Mouse (Mus musculus): ENCODE results near the gene Frmd6. TPM values are rescaled to one million over a fixed set of nuclear protein-coding genes. Genes with fewer than 3 reads are reported as not detected.

The Frmd6 gene
- polyA plus RNA-seq, 1 experiment from 2014 or later = 8.5 TPM

DNA sequence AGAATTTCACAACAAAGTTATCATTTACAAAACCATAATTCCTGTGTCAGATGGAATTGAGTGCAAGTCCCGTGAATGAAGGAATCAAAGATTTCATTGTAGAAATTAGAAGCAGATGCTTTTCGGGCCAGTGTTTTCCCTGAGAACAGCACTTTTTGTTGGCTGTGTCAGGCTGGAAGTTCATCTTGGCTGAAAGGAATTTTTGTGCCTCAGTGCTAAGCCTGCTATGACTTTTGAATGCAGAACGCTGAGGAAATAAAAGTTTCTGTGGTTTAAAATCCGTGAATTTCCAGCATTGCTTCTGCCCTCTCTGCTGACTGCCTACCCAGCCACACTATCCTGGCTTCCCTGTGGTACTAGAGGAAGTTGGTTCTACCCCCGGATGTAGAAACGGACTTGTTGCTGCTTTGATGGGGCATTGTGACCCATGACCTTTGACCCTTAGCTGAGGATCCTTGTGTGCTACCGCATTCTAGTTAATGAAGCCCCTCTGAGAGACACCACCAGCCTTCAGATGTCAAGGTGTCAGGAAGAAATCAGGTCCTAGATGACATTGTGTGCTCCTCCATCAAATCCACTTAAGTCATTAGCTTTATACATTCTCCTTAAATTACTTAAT is 26.1 kb downstream of the Frmd6 start:
- DNase-seq (ENCODE audit: low spot score) (no peak), ATAC-seq (no peak)
- Histone ChIP-seq H3K9ac (ENCODE audit: low read length) (no peak overlapping the region), H3K9me3 (replicated peaks; ENCODE audit: control insufficient read depth, low read length) (no peaks in the 10 kb centered on the region), H3K27me3 (replicated peaks; ENCODE audit: control insufficient read depth, insufficient read depth, low read length) (no peaks in the 10 kb centered on the region), H3K4me1 (ENCODE audit: control insufficient read depth, insufficient read depth, low read length) (no peaks in the 10 kb centered on the region), H3K36me3 (ENCODE audit: control insufficient read depth, insufficient read depth, low read length) (no peaks in the 10 kb centered on the region), H3K4me2 (ENCODE audit: low read length) (no peak overlapping the region), H3K27ac (ENCODE audit: low read depth, low read length) (no peak overlapping the region), H3K4me3 (ENCODE audit: low read depth, low read length) (no peak overlapping the region)
- WGBS = 53% methylated on average over 7 of the region's 7 CpGs

DNA sequence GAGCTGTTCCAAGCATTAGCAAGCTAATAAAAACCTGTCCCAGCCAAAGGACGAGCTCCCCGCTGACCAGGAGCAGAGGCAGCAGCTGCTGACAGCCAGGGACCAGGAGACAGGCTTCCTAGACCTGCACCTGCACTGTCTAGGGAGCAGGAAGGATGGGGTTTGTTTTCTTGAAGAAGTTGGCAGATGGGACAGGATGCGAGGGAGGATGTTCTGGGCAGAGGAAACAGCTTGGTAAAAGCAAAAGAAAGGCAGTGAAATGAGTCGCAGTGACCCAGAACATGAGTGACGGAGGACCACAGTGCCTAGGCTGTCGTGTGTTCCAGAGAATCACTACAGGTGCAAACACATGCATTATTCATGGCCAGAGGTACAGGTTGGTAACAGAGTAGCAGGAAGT is 27.7 kb downstream of the Frmd6 start:
- H3K4me1 ChIP-seq (ENCODE audit: control insufficient read depth, insufficient read depth, low read length) = no peaks in the 10 kb centered on the region
- no peak overlapping the region for H3K4me3 ChIP-seq (ENCODE audit: low read depth, low read length)
- no peak overlapping the region for H3K4me2 ChIP-seq (ENCODE audit: low read length)
- no peak overlapping the region for H3K9ac ChIP-seq (ENCODE audit: low read length)
- H3K9me3 ChIP-seq (replicated peaks; ENCODE audit: control insufficient read depth, low read length) = no peaks in the 10 kb centered on the region
- no peak for ATAC-seq
- no peaks in the 10 kb centered on the region for H3K36me3 ChIP-seq (ENCODE audit: control insufficient read depth, insufficient read depth, low read length)
- 57% methylated on average over 6 of the region's 6 CpGs for WGBS
- no peak for DNase-seq (ENCODE audit: low spot score)
- no peaks in the 10 kb centered on the region for H3K27me3 ChIP-seq (replicated peaks; ENCODE audit: control insufficient read depth, insufficient read depth, low read length)
- H3K27ac ChIP-seq (ENCODE audit: low read depth, low read length) = no peak overlapping the region

DNA sequence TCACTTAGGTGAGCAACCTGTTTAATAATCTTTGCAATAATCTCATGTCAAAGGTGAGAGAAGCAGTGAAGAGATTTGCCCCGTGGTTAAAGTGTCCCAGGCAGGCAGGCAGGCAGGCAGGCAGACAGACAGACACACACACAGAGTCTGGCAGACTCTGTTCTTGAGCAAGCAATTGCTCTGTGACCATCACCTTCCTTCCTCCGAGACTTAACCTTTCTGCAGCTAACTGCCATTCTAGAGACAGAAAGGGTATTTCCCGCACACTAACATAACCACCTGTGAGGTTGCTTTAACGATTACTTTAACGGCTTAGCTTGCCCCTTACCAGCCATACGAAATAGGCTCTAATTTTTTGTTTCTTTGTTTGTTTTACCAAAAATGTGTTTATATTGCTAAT is 30.4 kb downstream of the Frmd6 start:
- Histone ChIP-seq H3K9ac (ENCODE audit: low read length) (no peak overlapping the region), H3K27me3 (replicated peaks; ENCODE audit: control insufficient read depth, insufficient read depth, low read length) (no peaks in the 10 kb centered on the region), H3K4me3 (ENCODE audit: low read depth, low read length) (no peak overlapping the region), H3K36me3 (ENCODE audit: control insufficient read depth, insufficient read depth, low read length) (no peaks in the 10 kb centered on the region), H3K4me1 (ENCODE audit: control insufficient read depth, insufficient read depth, low read length) (no peaks in the 10 kb centered on the region), H3K4me2 (ENCODE audit: low read length) (no peak overlapping the region), H3K27ac (ENCODE audit: low read depth, low read length) (no peak overlapping the region), H3K9me3 (replicated peaks; ENCODE audit: control insufficient read depth, low read length) (no peaks in the 10 kb centered on the region)
- whole genome bisulfite sequencing = 71% methylated on average over 6 of the region's 6 CpGs
- no peak for ATAC-seq
- DNase-seq (ENCODE audit: low spot score) = no peak

DNA sequence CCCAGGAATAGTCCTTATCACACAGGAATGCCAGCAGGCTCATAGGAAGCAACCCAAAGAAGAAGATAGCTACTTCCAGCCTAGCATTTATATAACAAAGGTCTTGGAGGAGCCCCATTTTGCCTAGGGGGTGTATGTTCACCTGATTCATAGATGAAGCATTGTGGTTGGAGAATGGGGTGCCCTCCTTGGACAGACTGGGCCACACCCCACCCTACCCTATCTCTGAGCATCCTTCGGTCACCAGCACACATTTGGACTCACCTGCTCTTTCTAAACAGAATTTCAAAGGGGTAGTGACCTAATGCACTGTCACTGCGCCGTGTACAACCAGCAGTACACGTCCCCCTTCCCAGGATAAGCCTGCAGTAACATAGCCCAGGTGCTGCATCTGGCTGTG is 31.5 kb downstream of the Frmd6 start:
- DNase-seq (ENCODE audit: low spot score) (no peak), ATAC-seq (no peak)
- Histone ChIP-seq H3K36me3 (ENCODE audit: control insufficient read depth, insufficient read depth, low read length) (no peaks in the 10 kb centered on the region), H3K9me3 (replicated peaks; ENCODE audit: control insufficient read depth, low read length) (no peaks in the 10 kb centered on the region), H3K9ac (ENCODE audit: low read length) (no peak overlapping the region), H3K4me1 (ENCODE audit: control insufficient read depth, insufficient read depth, low read length) (no peaks in the 10 kb centered on the region), H3K4me2 (ENCODE audit: low read length) (no peak overlapping the region), H3K4me3 (ENCODE audit: low read depth, low read length) (no peak overlapping the region), H3K27ac (ENCODE audit: low read depth, low read length) (no peak overlapping the region), H3K27me3 (replicated peaks; ENCODE audit: control insufficient read depth, insufficient read depth, low read length) (no peaks in the 10 kb centered on the region)
- 91% methylated on average over 4 of the region's 4 CpGs for WGBS

DNA sequence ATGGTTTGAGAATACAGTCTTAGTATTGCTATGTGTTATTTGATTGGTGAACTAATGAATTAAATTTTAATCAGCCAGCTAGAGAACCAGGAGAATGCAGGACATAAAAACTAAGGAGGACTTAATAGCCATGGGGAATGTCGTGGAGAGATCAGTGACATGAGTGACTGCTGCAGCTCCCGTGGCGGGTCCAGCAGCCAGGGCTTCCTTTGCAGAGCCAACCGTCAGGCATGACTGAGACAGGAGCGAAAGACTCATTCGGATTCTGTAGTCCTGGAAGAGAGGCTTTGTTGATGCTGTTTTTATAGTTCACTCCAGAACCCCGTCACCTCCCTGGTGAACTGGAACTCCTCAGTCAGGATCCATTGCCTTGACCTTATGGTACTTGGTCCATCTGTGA is 38.0 kb downstream of the Frmd6 start:
- Histone ChIP-seq H3K27ac (ENCODE audit: low read depth, low read length) (no peak overlapping the region), H3K4me3 (ENCODE audit: low read depth, low read length) (no peak overlapping the region), H3K9ac (ENCODE audit: low read length) (no peak overlapping the region), H3K27me3 (replicated peaks; ENCODE audit: control insufficient read depth, insufficient read depth, low read length) (no peaks in the 10 kb centered on the region), H3K9me3 (replicated peaks; ENCODE audit: control insufficient read depth, low read length) (no peaks in the 10 kb centered on the region), H3K4me1 (ENCODE audit: control insufficient read depth, insufficient read depth, low read length) (0 out of 2 replicates have a peak, but pooled peaks cover 1% of the 10 kb centered on the region), H3K4me2 (ENCODE audit: low read length) (no peak overlapping the region), H3K36me3 (ENCODE audit: control insufficient read depth, insufficient read depth, low read length) (no peaks in the 10 kb centered on the region)
- 85% methylated on average over 7 of the region's 7 CpGs for whole genome bisulfite sequencing
- DNase-seq (ENCODE audit: low spot score) (no peak), ATAC-seq (no peak)

DNA sequence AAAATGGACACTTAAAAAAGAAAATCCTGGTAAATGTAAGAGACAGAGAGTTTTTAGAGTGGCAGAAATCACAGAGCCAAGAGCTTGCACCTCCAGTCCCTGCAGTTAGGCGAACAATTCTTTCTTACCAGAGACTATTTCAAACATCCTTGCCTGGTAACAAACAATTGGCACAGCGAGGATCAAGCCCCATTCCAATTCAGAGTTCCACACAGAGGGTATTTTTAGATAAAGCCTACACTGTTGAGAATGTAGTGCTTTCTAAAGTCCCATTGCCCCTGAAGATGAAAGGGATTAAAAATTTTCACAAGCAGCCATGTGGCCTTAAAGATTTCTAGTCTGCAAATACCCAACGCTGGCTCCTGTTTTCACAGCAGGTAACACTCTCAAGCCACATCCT is 42.5 kb downstream of the Frmd6 start:
- peak; percentile 15 for DNase-seq (ENCODE audit: low spot score)
- no peak overlapping the region for H3K4me3 ChIP-seq (ENCODE audit: low read depth, low read length)
- H3K9ac ChIP-seq (ENCODE audit: low read length) = no peak overlapping the region
- no peak overlapping the region for H3K27ac ChIP-seq (ENCODE audit: low read depth, low read length)
- ATAC-seq = no peak
- no peaks in the 10 kb centered on the region for H3K9me3 ChIP-seq (replicated peaks; ENCODE audit: control insufficient read depth, low read length)
- no peak overlapping the region for H3K4me2 ChIP-seq (ENCODE audit: low read length)
- H3K36me3 ChIP-seq (ENCODE audit: control insufficient read depth, insufficient read depth, low read length) = no peaks in the 10 kb centered on the region
- 0 out of 2 replicates have a peak, but pooled peaks cover 5% of the 10 kb centered on the region for H3K4me1 ChIP-seq (ENCODE audit: control insufficient read depth, insufficient read depth, low read length)
- H3K27me3 ChIP-seq (replicated peaks; ENCODE audit: control insufficient read depth, insufficient read depth, low read length) = no peaks in the 10 kb centered on the region
- WGBS = 20% methylated on average over 3 of the region's 3 CpGs

DNA sequence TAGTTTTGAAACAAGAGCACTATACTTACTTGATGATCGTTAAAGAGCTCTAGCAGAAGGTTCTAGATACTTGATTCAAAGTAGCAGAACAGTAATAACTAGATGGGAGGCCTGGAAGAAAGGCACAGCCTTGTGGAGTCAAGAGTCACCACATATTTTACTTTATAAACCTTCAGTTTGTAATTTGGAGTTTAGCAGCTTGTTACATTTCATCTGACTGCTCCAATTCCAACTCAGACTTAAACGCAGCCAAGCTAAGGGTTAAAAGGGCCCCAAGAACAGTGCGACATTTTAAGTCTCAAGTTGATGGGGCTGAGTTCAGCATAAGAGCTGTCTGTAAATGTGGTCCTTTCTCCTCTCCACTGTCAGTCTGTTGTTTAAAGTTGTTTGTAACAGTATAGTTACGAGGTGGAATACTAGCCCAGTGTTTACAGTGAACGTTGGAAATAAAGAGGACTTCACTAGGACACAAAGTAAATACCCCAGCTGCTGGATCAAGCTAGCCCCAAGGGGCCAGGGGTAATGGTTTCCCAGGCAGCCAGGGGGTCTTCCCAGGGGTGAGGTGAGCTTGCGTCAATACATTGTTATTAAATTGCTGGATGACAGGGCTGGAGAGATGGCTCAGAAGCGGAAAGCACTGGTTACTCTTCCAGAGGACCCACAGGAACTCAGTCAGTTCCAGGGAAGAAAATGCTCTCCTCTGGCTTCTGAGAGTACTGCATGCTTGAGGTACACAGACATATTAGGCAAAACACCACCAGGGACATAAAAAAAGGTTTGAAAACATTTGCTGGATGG is 43.1 kb downstream of the Frmd6 start:
- no peaks in the 10 kb centered on the region for H3K36me3 ChIP-seq (ENCODE audit: control insufficient read depth, insufficient read depth, low read length)
- WGBS = 42% methylated on average over 7 of the region's 7 CpGs
- H3K9me3 ChIP-seq (replicated peaks; ENCODE audit: control insufficient read depth, low read length) = no peaks in the 10 kb centered on the region
- no peak overlapping the region for H3K4me2 ChIP-seq (ENCODE audit: low read length)
- no peaks in the 10 kb centered on the region for H3K27me3 ChIP-seq (replicated peaks; ENCODE audit: control insufficient read depth, insufficient read depth, low read length)
- 0 out of 2 replicates have a peak, but pooled peaks cover 5% of the 10 kb centered on the region for H3K4me1 ChIP-seq (ENCODE audit: control insufficient read depth, insufficient read depth, low read length)
- H3K9ac ChIP-seq (ENCODE audit: low read length) = no peak overlapping the region
- ATAC-seq = no peak
- DNase-seq (ENCODE audit: low spot score) = no peak
- no peak overlapping the region for H3K4me3 ChIP-seq (ENCODE audit: low read depth, low read length)
- H3K27ac ChIP-seq (ENCODE audit: low read depth, low read length) = no peak overlapping the region

DNA sequence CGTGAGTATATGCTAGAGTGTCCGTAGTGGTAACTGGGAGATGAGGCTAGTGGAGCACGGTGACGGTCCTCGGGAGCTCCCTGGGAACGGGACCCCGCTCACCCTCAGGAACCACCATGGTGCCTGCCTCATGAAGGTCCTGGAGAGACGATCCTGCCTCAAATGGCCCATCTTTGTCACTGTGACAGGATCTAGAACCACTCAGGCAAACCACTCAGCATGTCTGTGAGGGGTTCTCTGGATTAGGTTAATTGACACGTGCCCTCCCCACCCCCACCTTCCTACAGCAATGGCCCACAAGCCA is 43.6 kb downstream of the Frmd6 start:
- DNase-seq (ENCODE audit: low spot score) = no peak
- no peak overlapping the region for H3K9ac ChIP-seq (ENCODE audit: low read length)
- ATAC-seq = no peak
- WGBS = 77% methylated on average over 9 of the region's 9 CpGs
- H3K27me3 ChIP-seq (replicated peaks; ENCODE audit: control insufficient read depth, insufficient read depth, low read length) = no peaks in the 10 kb centered on the region
- H3K4me3 ChIP-seq (ENCODE audit: low read depth, low read length) = no peak overlapping the region
- no peak overlapping the region for H3K27ac ChIP-seq (ENCODE audit: low read depth, low read length)
- H3K4me2 ChIP-seq (ENCODE audit: low read length) = no peak overlapping the region
- no peaks in the 10 kb centered on the region for H3K9me3 ChIP-seq (replicated peaks; ENCODE audit: control insufficient read depth, low read length)
- 0 out of 2 replicates have a peak, but pooled peaks cover 5% of the 10 kb centered on the region for H3K4me1 ChIP-seq (ENCODE audit: control insufficient read depth, insufficient read depth, low read length)
- H3K36me3 ChIP-seq (ENCODE audit: control insufficient read depth, insufficient read depth, low read length) = no peaks in the 10 kb centered on the region

DNA sequence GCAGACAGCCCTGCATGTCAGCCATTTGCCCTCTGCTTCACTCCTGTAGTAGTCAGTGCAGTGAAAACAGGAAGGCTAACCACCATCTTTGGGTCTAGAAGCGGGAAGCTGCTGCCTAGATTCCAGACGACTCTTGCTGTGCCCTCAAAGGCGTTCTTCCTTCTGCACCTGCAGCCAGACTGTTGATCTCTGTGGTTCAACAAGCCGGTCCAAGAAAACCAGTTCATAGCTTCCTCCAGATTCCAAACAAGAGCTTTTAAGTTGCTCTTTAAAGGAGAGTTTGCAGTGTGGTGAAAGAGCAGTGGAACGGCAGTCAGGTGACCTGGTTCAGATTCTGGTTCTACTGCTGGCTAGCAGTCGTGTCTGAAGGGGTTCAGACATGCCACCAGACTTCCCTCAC is 48.2 kb downstream of the Frmd6 start:
- no peak overlapping the region for H3K27ac ChIP-seq (ENCODE audit: low read depth, low read length)
- H3K36me3 ChIP-seq (ENCODE audit: control insufficient read depth, insufficient read depth, low read length) = no peaks in the 10 kb centered on the region
- H3K9ac ChIP-seq (ENCODE audit: low read length) = no peak overlapping the region
- 0 out of 2 replicates have a peak, but pooled peaks cover under 1% of the 10 kb centered on the region for H3K4me1 ChIP-seq (ENCODE audit: control insufficient read depth, insufficient read depth, low read length)
- ATAC-seq = no peak
- H3K4me3 ChIP-seq (ENCODE audit: low read depth, low read length) = no peak overlapping the region
- no peak overlapping the region for H3K4me2 ChIP-seq (ENCODE audit: low read length)
- DNase-seq (ENCODE audit: low spot score) = no peak
- H3K27me3 ChIP-seq (replicated peaks; ENCODE audit: control insufficient read depth, insufficient read depth, low read length) = no peaks in the 10 kb centered on the region
- 88% methylated on average over 6 of the region's 6 CpGs for WGBS
- H3K9me3 ChIP-seq (replicated peaks; ENCODE audit: control insufficient read depth, low read length) = no peaks in the 10 kb centered on the region
